Mouse (Mus musculus): ENCODE measurements at regions not wholly inside any gene's neighbourhood (a gene's known extent, or its start where the extent isn't known, plus 50 kb on each side); places are given as distances from the start of the nearest gene placed in this dataset.
A peak's percentile ranks its signal among the peaks of the same experiment; 100 is the strongest.

DNA sequence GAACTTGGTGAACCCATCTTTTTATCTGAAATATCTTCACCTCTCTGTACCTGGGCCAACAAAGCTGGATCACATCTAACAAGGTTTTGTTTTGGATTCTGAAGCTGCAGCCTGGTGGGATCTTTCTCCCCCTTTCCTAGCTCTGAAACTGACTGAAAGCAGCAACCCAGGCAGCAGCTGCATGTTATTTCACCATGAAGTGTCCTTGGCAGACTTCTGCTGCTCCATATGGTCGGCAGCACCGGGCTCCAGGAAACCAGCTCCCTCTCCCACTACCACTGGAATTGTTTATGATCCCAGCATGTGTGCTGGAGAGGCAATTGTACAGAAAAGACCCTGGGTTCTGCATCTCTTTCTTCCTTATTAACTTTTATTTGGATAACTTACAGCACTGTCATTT lies 145.0 kb downstream of the Spata18 start:
- DNase-seq (ENCODE audit: low spot score in 2 of 2): no peak

DNA sequence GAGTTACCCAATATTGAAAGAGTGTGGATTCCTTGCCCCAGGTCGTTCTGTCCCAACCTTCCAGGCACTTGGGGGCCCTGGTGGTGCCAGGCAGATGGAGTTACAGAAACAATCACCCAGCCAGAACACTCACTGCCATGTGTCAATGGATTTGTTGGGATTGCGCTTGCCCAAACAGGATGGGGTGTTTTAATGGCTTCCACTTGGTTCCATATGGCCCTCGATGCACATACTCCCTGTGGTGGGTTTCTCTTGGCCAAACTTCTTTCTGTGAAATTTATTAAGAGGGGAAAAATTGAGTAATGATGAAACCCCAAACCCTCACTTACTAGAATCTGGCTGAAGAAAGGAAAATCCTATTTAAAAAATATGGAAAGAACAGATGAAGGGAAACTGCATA lies 146.8 kb downstream of the Spata18 start:
- DNase-seq (ENCODE audit: low spot score in 2 of 2): no peak

GRCm38 (mm10) chr5:73803431-73803830 lies 152.3 kb downstream of the Spata18 start:
- DNase-seq (ENCODE audit: low spot score in 2 of 2): no peak

DNA sequence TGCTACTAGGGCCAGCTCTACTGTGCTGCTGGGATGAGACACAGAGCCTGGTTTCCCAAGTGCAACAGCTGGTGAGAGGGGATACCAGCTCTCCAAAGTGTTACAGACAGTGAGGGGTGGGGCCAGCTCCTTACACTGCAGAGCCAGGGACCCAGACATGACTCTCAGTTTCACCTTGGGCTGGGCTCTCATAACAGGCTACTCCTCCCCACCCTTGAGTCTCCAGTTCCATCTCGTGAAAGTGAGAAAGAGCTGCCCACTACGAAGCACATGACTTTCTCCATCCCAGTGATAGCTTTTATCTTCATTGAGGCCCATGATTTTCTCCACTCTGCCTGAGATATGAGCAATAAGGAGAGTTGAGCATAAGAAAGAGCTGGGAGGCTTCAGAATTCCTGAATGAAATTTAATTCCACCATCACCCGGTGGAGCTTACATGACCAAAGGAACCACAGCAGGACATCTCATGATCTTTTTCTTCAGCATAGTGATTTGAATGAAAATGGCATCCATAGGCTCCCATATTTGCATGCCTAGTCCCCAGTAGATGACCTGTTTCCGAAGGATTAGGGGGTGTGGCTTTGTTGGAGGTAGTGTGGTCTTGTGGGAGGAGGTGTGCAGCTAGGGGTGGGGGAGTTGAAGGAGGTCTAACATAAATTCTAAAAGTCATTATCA lies 153.5 kb downstream of the Spata18 start:
- DNase-seq (ENCODE audit: low spot score in 2 of 2): no peak

- DNase-seq (ENCODE audit: low spot score in 2 of 2): no peak
These were observed 159.5 kb downstream of the Spata18 start for GRCm38 (mm10) chr5:73810660-73811059.

- DNase-seq (ENCODE audit: low spot score in 2 of 2): no peak
These were observed 159.9 kb downstream of the Spata18 start for GRCm38 (mm10) chr5:73811094-73811521.

DNA sequence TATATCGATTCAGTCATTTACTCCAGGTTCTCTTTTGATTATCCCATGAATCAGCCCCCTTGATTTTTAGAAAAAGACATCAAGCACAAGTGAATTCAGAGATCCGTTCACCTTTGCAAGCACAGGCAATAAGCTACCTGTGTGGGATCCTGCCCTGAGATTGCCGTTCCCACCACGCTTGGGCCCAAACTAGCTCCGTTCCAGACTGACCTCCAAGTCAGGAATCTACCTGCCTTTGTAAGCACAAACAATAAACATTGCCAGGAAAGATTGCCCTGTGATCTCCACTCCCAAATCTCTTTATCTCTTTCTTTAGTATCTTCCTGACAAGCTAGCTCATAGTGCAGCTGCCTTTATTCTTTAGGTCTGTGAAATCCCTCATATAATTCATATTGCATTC lies 164.6 kb downstream of the Spata18 start:
- no peak for DNase-seq (ENCODE audit: low spot score in 2 of 2)

GRCm38 (mm10) chr5:73817180-73817579 lies 166.0 kb downstream of the Spata18 start:
- DNase-seq (ENCODE audit: low spot score in 2 of 2): no peak

GRCm38 (mm10) chr5:73821956-73822545 lies 170.9 kb downstream of the Spata18 start:
- DNase-seq (ENCODE audit: low spot score in 2 of 2): no peak

- peak in 1 of 2 experiments; percentile 33 for DNase-seq (ENCODE audit: low spot score in 2 of 2)
These were observed 172.2 kb downstream of the Spata18 start for GRCm38 (mm10) chr5:73823421-73823820.

- DNase-seq (ENCODE audit: low spot score in 2 of 2): no peak
These were observed 175.8 kb downstream of the Spata18 start for GRCm38 (mm10) chr5:73826941-73827340.

GRCm38 (mm10) chr5:73833721-73834120 lies 182.5 kb downstream of the Spata18 start:
- no peak for DNase-seq (ENCODE audit: low spot score in 2 of 2)

DNA sequence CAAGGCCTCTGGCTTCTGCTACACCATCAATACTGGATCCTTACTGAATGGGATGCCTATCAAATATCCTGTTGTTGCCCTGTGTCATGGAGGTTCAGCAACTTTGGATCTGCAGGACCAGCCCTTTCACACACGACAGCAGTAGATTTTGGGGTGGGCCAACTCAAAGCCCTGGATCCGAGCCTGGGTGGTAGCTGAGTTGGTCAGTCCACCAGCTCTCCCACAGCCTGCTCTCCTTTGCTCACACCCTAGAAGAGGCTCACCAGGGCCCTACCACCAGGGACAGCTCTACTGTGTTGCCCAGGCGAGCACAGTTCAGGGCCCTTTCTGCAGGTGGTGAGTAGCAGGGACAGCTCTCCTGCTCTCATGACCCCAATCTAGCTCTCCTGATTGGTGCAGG lies 192.6 kb downstream of the Spata18 start:
- DNase-seq (ENCODE audit: low spot score in 2 of 2): no peak

- no peak for DNase-seq (ENCODE audit: low spot score in 2 of 2)
These were observed 195.1 kb downstream of the Spata18 start for GRCm38 (mm10) chr5:73846096-73846782.

DNA sequence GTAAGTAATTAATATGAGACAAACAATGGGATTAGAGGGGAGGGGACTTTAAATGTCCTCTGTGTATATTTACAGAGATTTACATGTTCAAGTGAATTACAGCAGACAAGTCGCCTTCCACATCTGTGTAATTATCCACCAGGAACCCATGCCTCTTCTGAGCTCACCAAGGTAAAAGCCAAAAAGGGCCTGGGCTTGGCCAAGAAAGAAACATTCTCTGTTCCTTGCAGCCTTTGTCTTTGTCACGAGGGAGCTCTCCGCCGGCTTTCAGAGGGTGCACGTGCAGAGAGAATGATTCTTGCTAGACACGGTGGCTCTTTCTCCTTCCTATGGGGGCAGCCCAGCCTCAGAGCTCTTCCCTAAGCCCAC lies 195.6 kb downstream of the Spata18 start:
- no peak for DNase-seq (ENCODE audit: low spot score in 2 of 2)

- no peak for DNase-seq (ENCODE audit: low spot score in 2 of 2)
These were observed 200.3 kb downstream of the Spata18 start for GRCm38 (mm10) chr5:73851501-73851900.

DNA sequence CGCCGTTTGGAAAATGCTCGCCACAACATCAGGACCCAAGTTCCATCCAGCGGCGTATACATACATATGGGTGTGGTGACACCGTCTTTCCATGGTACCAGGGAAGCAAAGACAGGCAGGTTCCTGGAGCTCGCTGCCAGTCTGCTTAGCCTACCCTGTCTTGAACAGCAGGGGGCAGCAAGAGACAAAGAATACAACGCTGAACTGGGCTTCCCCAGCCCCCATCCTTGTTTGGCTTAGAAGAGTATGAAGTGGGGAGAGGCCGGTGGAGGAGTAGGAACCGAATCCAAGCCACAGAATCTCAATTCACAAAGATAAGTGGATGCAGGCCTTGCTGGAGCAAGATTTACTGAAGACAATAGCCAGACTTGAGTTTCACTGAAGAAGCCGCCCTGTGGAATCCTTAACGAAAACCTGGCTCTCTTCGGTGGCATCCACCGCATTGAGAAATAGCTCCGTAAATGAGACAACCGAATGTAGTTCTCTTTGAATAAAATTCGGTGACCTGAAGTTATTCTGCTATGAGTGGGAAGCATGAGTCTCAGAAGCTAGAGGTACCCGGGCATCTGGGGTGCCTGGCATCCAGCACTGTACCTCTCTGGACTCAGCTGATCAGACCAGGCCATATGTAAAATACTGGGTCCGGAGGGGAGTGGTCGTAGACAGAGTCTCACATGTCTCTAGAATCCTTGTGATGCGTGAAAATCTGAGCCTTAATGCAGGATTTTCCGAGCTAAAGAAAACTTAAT lies 203.0 kb downstream of the Spata18 start:
- peak; percentile 47 to 51 for DNase-seq (ENCODE audit: low spot score in 2 of 2)

DNA sequence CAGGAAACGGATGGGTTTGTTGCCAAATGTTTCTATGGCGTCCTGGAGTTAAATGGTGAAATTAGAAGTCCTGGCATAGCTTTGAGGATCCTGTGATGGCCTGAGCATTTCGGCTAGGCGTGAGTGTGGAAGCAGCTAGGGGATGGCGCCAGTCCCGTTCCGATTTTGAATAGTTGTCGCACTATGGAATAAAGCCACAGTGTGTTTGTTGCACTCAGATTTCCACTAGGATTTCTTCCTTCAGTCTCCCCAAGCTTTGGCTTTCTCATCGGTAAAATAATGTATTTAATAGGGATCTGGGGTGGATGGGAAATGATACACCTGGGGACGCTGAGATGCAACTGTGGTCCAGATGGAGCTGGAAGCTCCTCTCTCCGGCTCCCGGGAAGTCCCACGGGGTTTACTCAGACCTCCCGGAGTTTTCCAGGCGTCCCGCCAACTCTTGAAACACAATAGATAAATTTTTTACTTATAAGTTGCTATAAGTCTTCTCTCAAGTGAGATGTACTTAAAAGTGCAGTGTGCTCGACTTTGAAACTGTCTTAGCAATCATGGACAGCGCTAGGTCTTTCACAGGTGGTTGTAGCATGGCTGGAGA lies 203.7 kb downstream of the Spata18 start:
- DNase-seq (ENCODE audit: low spot score in 2 of 2): no peak

DNA sequence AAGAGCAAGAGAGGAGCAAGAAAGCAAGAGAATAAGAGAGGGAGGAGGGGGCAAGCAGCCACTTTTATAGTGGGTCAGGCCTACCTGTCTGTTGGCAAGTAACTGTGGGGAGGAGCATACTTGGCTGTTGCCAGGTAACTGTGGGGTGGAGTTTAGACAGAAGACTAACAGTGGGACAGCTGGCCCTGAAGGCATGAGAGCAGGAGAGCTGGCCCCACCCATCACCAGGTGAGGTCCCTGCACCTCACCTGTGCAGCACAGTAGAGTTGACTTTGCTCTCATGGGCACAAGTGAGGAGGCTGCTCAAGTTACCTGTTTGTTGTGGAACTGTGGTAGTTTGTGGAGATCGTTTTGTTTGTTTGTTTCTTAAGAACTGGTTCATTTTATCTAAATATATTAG lies 208.1 kb downstream of the Spata18 start:
- DNase-seq (ENCODE audit: low spot score in 2 of 2): no peak

GRCm38 (mm10) chr5:73864138-73864761 lies 204.0 kb downstream of the Usp46 start:
- peak; percentile 69 to 70 for DNase-seq (ENCODE audit: low spot score in 2 of 2)
